Mouse (Mus musculus): Measurements from ENCODE around the gene Mtif2.
"Not testable (repeated sequence)": the region's sequence is repeated elsewhere in the genome, so short reads cannot be mapped to it uniquely, and the experiment has no call there.

Mtif2 gene

GRCm38 (mm10) chr11:29525988-29526794 lies at the start of gene Mtif2:
TSS of gene Mtif2 (plus strand) at chr11:29526408.
- DNase-seq, result peak; percentile 81 to 82

- no peak for DNase-seq
Observed at GRCm38 (mm10) chr11:29493135-29493534, 33.1 kb upstream of the Mtif2 start.

GRCm38 (mm10) chr11:29496962-29497361 lies 29.2 kb upstream of the Mtif2 start:
- no peak for DNase-seq

- DNase-seq, result no peak
Observed at GRCm38 (mm10) chr11:29503948-29504893, 22.0 kb upstream of the Mtif2 start.

- DNase-seq, result no peak
Observed at GRCm38 (mm10) chr11:29504899-29505625, 21.1 kb upstream of the Mtif2 start.

GRCm38 (mm10) chr11:29509421-29509820 lies 16.8 kb upstream of the Mtif2 start:
- no peak for DNase-seq

GRCm38 (mm10) chr11:29512818-29513535 lies 13.2 kb upstream of the Mtif2 start:
- DNase-seq, result no peak

- no peak for DNase-seq
Observed at GRCm38 (mm10) chr11:29514325-29514681, 11.9 kb upstream of the Mtif2 start.

- peak; percentile 79 to 86 for DNase-seq
Observed at GRCm38 (mm10) chr11:29514682-29515412, 11.4 kb upstream of the Mtif2 start, which contains the start of gene Prorsd1. TSS of gene Prorsd1 (minus strand) at chr11:29515033.

GRCm38 (mm10) chr11:29538201-29538600 lies 12.0 kb downstream of the Mtif2 start:
- DNase-seq, result no peak

GRCm38 (mm10) chr11:29544225-29544945 lies 18.2 kb downstream of the Mtif2 start:
- DNase-seq, result no peak

GRCm38 (mm10) chr11:29545150-29545752 lies 19.0 kb downstream of the Mtif2 start:
- not testable (repeated sequence) for DNase-seq

- DNase-seq, result not testable (repeated sequence)
Observed at GRCm38 (mm10) chr11:29546297-29546696, 20.1 kb downstream of the Mtif2 start.

- DNase-seq, result no peak
Observed at GRCm38 (mm10) chr11:29546762-29547161, 20.6 kb downstream of the Mtif2 start.

GRCm38 (mm10) chr11:29547249-29547751 lies 21.1 kb downstream of the Mtif2 start:
- no peak for DNase-seq

- peak; percentile 94 to 95 for DNase-seq
Observed at GRCm38 (mm10) chr11:29547752-29548503, 21.7 kb downstream of the Mtif2 start, which contains the start of the genes Clhc1 and Rps27a. TSS of gene Clhc1 (plus strand) at chr11:29547950. TSS of gene Rps27a (minus strand) at chr11:29548109.

GRCm38 (mm10) chr11:29548504-29549424 lies 22.6 kb downstream of the Mtif2 start:
- DNase-seq, result peak in 1 of 2 experiments; percentile 6

- DNase-seq, result no peak
Observed at GRCm38 (mm10) chr11:29549425-29549778, 23.2 kb downstream of the Mtif2 start.
